Mouse (Mus musculus): Measurements from ENCODE around the gene Adcy5. TPM values are rescaled to one million over a fixed set of nuclear protein-coding genes. Genes with fewer than 3 reads are reported as not detected.
A peak's percentile ranks its signal among the peaks of the same experiment; 100 is the strongest.

Gene Adcy5
- total and polyA plus RNA-seq, 3 experiments: under 0.01 to 0.08 TPM; not detected in 1

DNA sequence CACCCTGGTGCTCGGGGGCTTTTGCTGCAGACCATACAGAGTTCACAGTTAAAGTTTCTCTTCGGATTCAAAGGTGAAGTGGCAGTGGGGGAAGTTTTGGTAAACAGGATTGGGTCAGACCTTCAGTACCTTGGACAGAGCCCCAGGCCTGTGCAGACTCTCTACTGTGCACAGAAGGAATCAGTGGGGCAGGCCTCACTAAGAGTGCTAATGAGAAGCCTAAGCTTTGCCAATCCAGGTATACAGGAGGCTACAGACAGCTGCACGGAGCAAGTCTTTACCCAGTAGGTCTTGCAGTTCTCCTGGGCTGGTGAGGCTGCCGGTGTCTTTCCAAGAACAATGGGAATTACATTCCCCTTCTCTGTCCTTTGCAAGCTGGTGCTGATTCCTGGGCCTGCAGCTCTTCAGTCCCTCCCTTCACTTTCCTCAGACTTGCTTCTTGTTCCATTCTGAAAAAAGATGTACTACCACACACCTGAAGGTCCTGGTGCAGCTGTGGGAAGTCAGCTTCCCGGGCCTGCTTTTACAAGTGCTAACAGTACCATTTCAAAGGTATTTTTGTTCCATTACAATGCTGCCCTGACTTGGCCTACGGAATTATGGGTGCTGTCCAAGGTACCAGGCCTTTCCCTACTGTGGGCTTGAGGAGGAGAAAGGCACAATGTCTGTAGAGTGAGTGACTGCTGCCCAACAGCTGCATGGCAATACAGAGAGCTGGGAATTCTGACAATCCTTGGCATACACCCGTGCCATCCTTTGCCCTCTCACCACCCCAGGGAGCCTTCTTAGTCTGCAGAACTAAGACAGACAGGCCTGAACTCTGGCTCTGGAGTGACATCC is 148.0 kb downstream of the Adcy5 start:
- Histone ChIP-seq H3K36me3 (ENCODE audit: control insufficient read depth in 1 of 2, insufficient read depth in 2 of 2, low read length in 2 of 2) (no peaks in the 10 kb centered on the region), H3K9me3 (replicated peaks; ENCODE audit: insufficient read depth, low read length) (no peaks in the 10 kb centered on the region), H3K27ac (ENCODE audit: control insufficient read depth, low read depth, low read length) (no peak overlapping the region), H3K79me2 (ENCODE audit: control insufficient read depth, insufficient read depth, low read length, poor library complexity) (no peaks in the 10 kb centered on the region), H3K27me3 (ENCODE audit: control insufficient read depth in 1 of 2, insufficient read depth in 2 of 2, low read length in 2 of 2) (no peaks in the 10 kb centered on the region), H3K9ac (ENCODE audit: control insufficient read depth, low read depth, low read length, poor library complexity, severe bottlenecking) (no peak overlapping the region), H3K4me3 (ENCODE audit: control insufficient read depth in 1 of 2, insufficient read depth in 1 of 2, low read depth in 2 of 2, low read length in 2 of 2) (no peak overlapping the region), H3K4me1 (ENCODE audit: control insufficient read depth in 1 of 2, insufficient read depth in 2 of 2, low read length in 2 of 2) (no peaks in the 10 kb centered on the region)
- DNase-seq (ENCODE audit: low read depth, low spot score): peak; percentile 56
- no peak for TF ChIP-seq TCF12 (IDR thresholded peaks at IDR 0.05; ENCODE audit: low read depth, low read length)
- no peak for TF ChIP-seq MYB (IDR thresholded peaks at IDR 0.05; ENCODE audit: low read depth, low read length)
- TF ChIP-seq RCOR1 (IDR thresholded peaks at IDR 0.05; ENCODE audit: low read depth, low read length): no peak
- TF ChIP-seq CTCF (IDR thresholded peaks at IDR 0.05 in 2 of 3, conservative IDR thresholded peaks at IDR 0.05 in 1 of 3; ENCODE audit: control insufficient read depth in 1 of 3, insufficient read depth in 1 of 3, low read depth in 2 of 3, low read length in 3 of 3, poor library complexity in 1 of 3, severe bottlenecking in 1 of 3): no peak
- no peak for TF ChIP-seq USF1 (IDR thresholded peaks at IDR 0.05; ENCODE audit: low read depth, low read length)
- no peak for TF ChIP-seq KAT2A (conservative IDR thresholded peaks at IDR 0.05; ENCODE audit: low read depth, low read length)

GRCm38 (mm10) chr16:35303721-35304120 is 149.0 kb downstream of the Adcy5 start:
- no peaks in the 10 kb centered on the region for H3K9me3 ChIP-seq (replicated peaks; ENCODE audit: insufficient read depth, low read length)
- no peak overlapping the region for H3K4me3 ChIP-seq (ENCODE audit: control insufficient read depth in 1 of 2, insufficient read depth in 1 of 2, low read depth in 2 of 2, low read length in 2 of 2)
- TF ChIP-seq MXI1 (IDR thresholded peaks at IDR 0.05; ENCODE audit: low read depth, low read length) (no peak), CHD2 (IDR thresholded peaks at IDR 0.05; ENCODE audit: low read length) (no peak), POLR2AphosphoS2 (IDR thresholded peaks at IDR 0.05; ENCODE audit: low read length) (no peak), ZKSCAN1 (IDR thresholded peaks at IDR 0.05; ENCODE audit: low read depth, low read length) (no peak), ZNF384 (IDR thresholded peaks at IDR 0.05; ENCODE audit: low read depth, low read length) (no peak), MAZ (IDR thresholded peaks at IDR 0.05; ENCODE audit: low read depth, low read length) (no peak), BHLHE40 (IDR thresholded peaks at IDR 0.05; ENCODE audit: borderline replicate concordance, low read depth, low read length) (no peak), USF2 (IDR thresholded peaks at IDR 0.05; ENCODE audit: borderline replicate concordance in 1 of 2, insufficient read depth in 1 of 2, low read depth in 1 of 2, low read length in 2 of 2) (no peak), MEF2A (IDR thresholded peaks at IDR 0.05; ENCODE audit: extremely low read depth, insufficient replicate concordance, low read depth, low read length, poor library complexity, severe bottlenecking) (no peak), GATA1 (IDR thresholded peaks at IDR 0.05; ENCODE audit: low read depth, low read length) (no peak), ZMIZ1 (IDR thresholded peaks at IDR 0.05; ENCODE audit: low read depth, low read length) (no peak), ETS1 (IDR thresholded peaks at IDR 0.05; ENCODE audit: low read depth, low read length) (no peak), CTCF (IDR thresholded peaks at IDR 0.05 in 2 of 3, conservative IDR thresholded peaks at IDR 0.05 in 1 of 3; ENCODE audit: control insufficient read depth in 1 of 3, insufficient read depth in 1 of 3, low read depth in 2 of 3, low read length in 3 of 3, poor library complexity in 1 of 3, severe bottlenecking in 1 of 3) (no peak), SIN3A (IDR thresholded peaks at IDR 0.05; ENCODE audit: low read length) (no peak), POLR2AphosphoS5 (IDR thresholded peaks at IDR 0.05; ENCODE audit: borderline replicate concordance, low read depth, low read length) (no peak), ZC3H11A (IDR thresholded peaks at IDR 0.05; ENCODE audit: low read depth, low read length) (no peak), POLR2A (IDR thresholded peaks at IDR 0.05; ENCODE audit: control insufficient read depth in 1 of 2, insufficient read depth in 1 of 2, low read depth in 1 of 2, low read length in 2 of 2, poor library complexity in 1 of 2) (no peak), RCOR1 (IDR thresholded peaks at IDR 0.05; ENCODE audit: low read depth, low read length) (no peak)
- DNase-seq (ENCODE audit: low read depth, low spot score): no peak
- no peak overlapping the region for H3K27ac ChIP-seq (ENCODE audit: control insufficient read depth, low read depth, low read length)
- H3K9ac ChIP-seq (ENCODE audit: control insufficient read depth, low read depth, low read length, poor library complexity, severe bottlenecking): no peak overlapping the region
- H3K79me2 ChIP-seq (ENCODE audit: control insufficient read depth, insufficient read depth, low read length, poor library complexity): no peaks in the 10 kb centered on the region
- no peaks in the 10 kb centered on the region for H3K27me3 ChIP-seq (ENCODE audit: control insufficient read depth in 1 of 2, insufficient read depth in 2 of 2, low read length in 2 of 2)
- H3K36me3 ChIP-seq (ENCODE audit: control insufficient read depth in 1 of 2, insufficient read depth in 2 of 2, low read length in 2 of 2): no peaks in the 10 kb centered on the region
- H3K4me1 ChIP-seq (ENCODE audit: control insufficient read depth in 1 of 2, insufficient read depth in 2 of 2, low read length in 2 of 2): no peaks in the 10 kb centered on the region

Measured in MEL (cell line).